Mouse (Mus musculus) Patski (cell line): ENCODE data around the gene Ablim1. TPM values are rescaled to one million over a fixed set of nuclear protein-coding genes. Genes with fewer than 3 reads are reported as not detected.
A peak's percentile ranks its signal among the peaks of the same experiment; 100 is the strongest.

ENCODE experiments used
- ATAC-seq: fragments of 100-300 bp; one replicate; pipeline ENCODE4 v1.8.0; 2021
- CTCF ChIA-PET: fragments of 350-600 bp; sonication (Branson Sonifier 250); formaldehyde crosslinking; loops from one replicate; lab custom pipeline; 2022; ENCODE audit warnings: inconsistent platforms; lab: Charles Lee
- POLR2A ChIA-PET: fragments of 350-600 bp; sonication (Branson Sonifier 250); formaldehyde crosslinking; loops from one replicate; lab custom pipeline; 2022; ENCODE audit warnings: antibody characterized with exemption, inconsistent platforms; lab: Charles Lee
- DNase-seq: peaks from one replicate; pipeline ENCODE4 v3.0.0-alpha.2; 2011; ENCODE audit warnings: low read depth, low spot score
- H3K27me3 ChIP-seq: fragments of 371-371 bp; one replicate; pipeline ENCODE4 v1.5.1; 2021
- CTCF ChIP-seq: fragments of 100-300 bp; IDR thresholded peaks from one replicate; pipeline ENCODE4 v1.5.1; 2021
- in situ Hi-C: fragments of 300-500 bp; cut with MboI; formaldehyde crosslinking; loops from 3 replicates; pipeline ENCODE4 v1.11.1; 2018; ENCODE audit warnings: low pct_unique_long_range_greater_than_20kb, mixed read lengths
- polyA plus RNA-seq: library from polyadenylated mRNA; unstranded; gene quantifications from one replicate; pipeline ENCODE4 v1.2.3, GENCODE M21; 2021

Gene Ablim1
- polyA plus RNA-seq, 1 experiment from 2014 or later, result 105 TPM

- CTCF ChIA-PET, result interaction anchor here (1.4 kb wide), 1 partner anchor 97 kb away, joined by 3 read pairs; no protein-coding TSS in a partner anchor
- DNase-seq, result no peak
These were observed 43.6 kb upstream of the Ablim1 start for GRCm38 (mm10) chr19:57358322-57358721.

GRCm38 (mm10) chr19:57357811-57358210 lies 43.1 kb upstream of the Ablim1 start:
- no peak for TF ChIP-seq CTCF
- ATAC-seq (no peak), DNase-seq (no peak)
- H3K27me3 ChIP-seq, result no peaks in the 10 kb centered on the region
- ChIA-PET POLR2A (no interaction called here), CTCF (no interaction called here)
- in situ Hi-C loops, result no loop called here

More at GRCm38 (mm10) chr19:57358322-57358721, 43.6 kb upstream of the Ablim1 start:
- TF ChIP-seq CTCF, result peak; percentile 36
- in situ Hi-C loops, result no loop called here
- POLR2A ChIA-PET, result no interaction called here
- no peaks in the 10 kb centered on the region for H3K27me3 ChIP-seq
- ATAC-seq, result no peak

GRCm38 (mm10) chr19:57357244-57357643 lies 42.5 kb upstream of the Ablim1 start:
- no peaks in the 10 kb centered on the region for H3K27me3 ChIP-seq
- DNase-seq (no peak), ATAC-seq (no peak)
- ChIA-PET POLR2A (no interaction called here), CTCF (no interaction called here)
- TF ChIP-seq CTCF, result no peak
- in situ Hi-C loops, result no loop called here

- in situ Hi-C loops, result no loop called here
- POLR2A ChIA-PET, result no interaction called here
- no peak for TF ChIP-seq CTCF
- no peak for ATAC-seq
- H3K27me3 ChIP-seq, result no peaks in the 10 kb centered on the region
- CTCF ChIA-PET, result no interaction called here
- DNase-seq, result no peak
These were observed 41.6 kb upstream of the Ablim1 start for GRCm38 (mm10) chr19:57356273-57356672.

GRCm38 (mm10) chr19:57355451-57356251 lies 40.9 kb upstream of the Ablim1 start:
- DNase-seq, result no peak

GRCm38 (mm10) chr19:57354715-57355114 lies 40.0 kb upstream of the Ablim1 start:
- DNase-seq, result no peak
- H3K27me3 ChIP-seq, result no peaks in the 10 kb centered on the region
- in situ Hi-C loops, result no loop called here
- CTCF ChIA-PET, result no interaction called here
- no peak for TF ChIP-seq CTCF
- POLR2A ChIA-PET, result no interaction called here
- no peak for ATAC-seq

More at GRCm38 (mm10) chr19:57355451-57356251, 40.9 kb upstream of the Ablim1 start:
- in situ Hi-C loops, result no loop called here
- no peak for TF ChIP-seq CTCF
- ATAC-seq, result no peak
- CTCF ChIA-PET, result no interaction called here
- POLR2A ChIA-PET, result no interaction called here
- H3K27me3 ChIP-seq, result no peaks in the 10 kb centered on the region

GRCm38 (mm10) chr19:57354050-57354449 lies 39.3 kb upstream of the Ablim1 start:
- H3K27me3 ChIP-seq, result no peaks in the 10 kb centered on the region
- ATAC-seq (no peak), DNase-seq (no peak)
- in situ Hi-C loops, result no loop called here
- ChIA-PET POLR2A (no interaction called here), CTCF (interaction anchor here (2.2 kb wide), 1 partner anchor 10 kb away, joined by 6 read pairs; no protein-coding TSS in a partner anchor)
- no peak for TF ChIP-seq CTCF

GRCm38 (mm10) chr19:57353228-57353627 lies 38.5 kb upstream of the Ablim1 start:
- no peak for DNase-seq
- ATAC-seq, result no peak
- in situ Hi-C loops, result no loop called here
- H3K27me3 ChIP-seq, result no peaks in the 10 kb centered on the region
- TF ChIP-seq CTCF, result no peak
- ChIA-PET POLR2A (no interaction called here), CTCF (interaction anchor here (2.2 kb wide), 1 partner anchor 10 kb away, joined by 6 read pairs; no protein-coding TSS in a partner anchor)

GRCm38 (mm10) chr19:57352337-57352935 lies 37.7 kb upstream of the Ablim1 start:
- TF ChIP-seq CTCF, result no peak
- ATAC-seq (no peak), DNase-seq (no peak)
- no peaks in the 10 kb centered on the region for H3K27me3 ChIP-seq
- in situ Hi-C loops, result no loop called here
- ChIA-PET CTCF (interaction anchor here (2.2 kb wide), 1 partner anchor 9 kb away, joined by 6 read pairs; no protein-coding TSS in a partner anchor), POLR2A (no interaction called here)

- DNase-seq (no peak), ATAC-seq (no peak)
- TF ChIP-seq CTCF, result no peak
- in situ Hi-C loops, result no loop called here
- H3K27me3 ChIP-seq, result no peaks in the 10 kb centered on the region
- ChIA-PET POLR2A (no interaction called here), CTCF (interaction anchor here (1.3 kb wide), 1 partner anchor 11 kb away, joined by 3 read pairs; no protein-coding TSS in a partner anchor)
These were observed 34.4 kb upstream of the Ablim1 start for GRCm38 (mm10) chr19:57349096-57349495.

- DNase-seq (no peak), ATAC-seq (no peak)
- ChIA-PET CTCF (no interaction called here), POLR2A (no interaction called here)
- TF ChIP-seq CTCF, result no peak
- H3K27me3 ChIP-seq, result no peaks in the 10 kb centered on the region
- in situ Hi-C loops, result no loop called here
These were observed 30.0 kb upstream of the Ablim1 start for GRCm38 (mm10) chr19:57344678-57345077.
